Mouse (Mus musculus) testis, postnatal 10 days (tissue): Measurements from ENCODE around the gene Fam189b.

ENCODE experiments used
- DNase-seq: peaks from one replicate; pipeline ENCODE4 v3.0.0; 2021; ENCODE audit warnings: low spot score

Fam189b gene

GRCm38 (mm10) chr3:89166945-89167344 is 16.0 kb upstream of the Fam189b start:
- no peak for DNase-seq

GRCm38 (mm10) chr3:89174844-89175243 is 8.1 kb upstream of the Fam189b start:
- no peak for DNase-seq

- no peak for DNase-seq
These were observed 7.4 kb upstream of the Fam189b start for GRCm38 (mm10) chr3:89175544-89175943.

- DNase-seq: no peak
These were observed 6.5 kb upstream of the Fam189b start for GRCm38 (mm10) chr3:89176421-89176820.

GRCm38 (mm10) chr3:89177242-89178106 is 5.5 kb upstream of the Fam189b start, which contains the start of gene Scamp3:
TSS of gene Scamp3 (plus strand) at chr3:89177473.
- peak; percentile 86 for DNase-seq

GRCm38 (mm10) chr3:89178107-89178385 is 4.9 kb upstream of the Fam189b start:
- DNase-seq: no peak

GRCm38 (mm10) chr3:89179056-89179455 is 3.9 kb upstream of the Fam189b start:
- no peak for DNase-seq

GRCm38 (mm10) chr3:89181749-89182500 is 1.0 kb upstream of the Fam189b start:
- DNase-seq: no peak

- no peak for DNase-seq
These were observed 349 bp upstream of the Fam189b start for GRCm38 (mm10) chr3:89182531-89183057.

GRCm38 (mm10) chr3:89183959-89184315 is 994 bp downstream of the Fam189b start:
- no peak for DNase-seq

GRCm38 (mm10) chr3:89187197-89187596 is 4.3 kb downstream of the Fam189b start:
- DNase-seq: no peak

GRCm38 (mm10) chr3:89187690-89188477 is 4.9 kb downstream of the Fam189b start:
- DNase-seq: no peak

- no peak for DNase-seq
These were observed 5.5 kb downstream of the Fam189b start for GRCm38 (mm10) chr3:89188478-89188875.

GRCm38 (mm10) chr3:89190436-89190835 is 7.5 kb downstream of the Fam189b start:
- no peak for DNase-seq

GRCm38 (mm10) chr3:89193351-89193750 is 10.4 kb downstream of the Fam189b start:
- no peak for DNase-seq

GRCm38 (mm10) chr3:89193853-89194252 is 10.9 kb downstream of the Fam189b start:
- no peak for DNase-seq

- peak; percentile 96 for DNase-seq
These were observed 13.3 kb downstream of the Fam189b start for GRCm38 (mm10) chr3:89195979-89196877.

GRCm38 (mm10) chr3:89199839-89200238 is 16.9 kb downstream of the Fam189b start:
- no peak for DNase-seq

- peak; percentile 91 for DNase-seq
These were observed 19.6 kb downstream of the Fam189b start, which contains the start of gene Gba for GRCm38 (mm10) chr3:89202253-89203141. TSS of gene Gba (plus strand) at chr3:89202928.

GRCm38 (mm10) chr3:89203142-89203514 is 20.2 kb downstream of the Fam189b start:
- DNase-seq: no peak
